Mouse (Mus musculus) cerebellum, postnatal 25 days (tissue): ENCODE results near the gene Cdca3.

Experiments
- DNase-seq, 2 experiments: peaks; one replicate each; pipeline ENCODE4 v3.0.0; 2021; ENCODE audit warnings: mixed read lengths in 2 of 2

Gene Cdca3

DNA sequence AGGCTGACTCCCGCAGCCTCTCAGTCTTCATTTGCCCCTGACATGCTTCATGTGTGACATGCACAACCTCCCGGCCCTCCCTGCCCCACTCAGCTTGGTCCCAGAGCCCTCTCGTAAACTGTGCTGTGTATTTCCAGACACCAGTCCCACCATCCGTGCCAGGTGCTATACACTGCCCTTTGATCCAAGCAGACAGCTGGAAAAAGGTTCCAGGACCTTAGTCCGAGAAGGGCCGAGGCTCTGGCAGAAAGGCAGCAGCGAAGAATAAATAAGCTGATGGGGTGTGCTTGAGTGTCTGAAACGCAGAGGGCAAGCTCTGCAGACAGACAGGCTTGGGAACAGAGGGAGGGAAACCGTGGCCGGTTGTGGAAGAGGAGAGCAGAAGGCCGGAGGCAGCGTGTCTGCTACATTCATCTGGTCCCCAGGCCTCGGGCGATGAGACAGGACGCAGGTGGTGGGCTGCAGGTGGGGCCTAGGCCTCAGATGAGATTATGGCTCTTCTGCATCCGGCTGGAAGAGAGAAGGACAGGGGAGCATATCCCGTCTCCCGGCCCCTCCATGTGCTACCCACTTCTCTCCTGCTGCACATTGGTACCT lies 36.5 kb downstream of the Cdca3 start:
- DNase-seq = peak; percentile 32 to 38

GRCm38 (mm10) chr6:124866560-124866959 lies 37.2 kb downstream of the Cdca3 start:
- no peak for DNase-seq

GRCm38 (mm10) chr6:124874348-124874747 lies 45.0 kb downstream of the Cdca3 start:
- no peak for DNase-seq

DNA sequence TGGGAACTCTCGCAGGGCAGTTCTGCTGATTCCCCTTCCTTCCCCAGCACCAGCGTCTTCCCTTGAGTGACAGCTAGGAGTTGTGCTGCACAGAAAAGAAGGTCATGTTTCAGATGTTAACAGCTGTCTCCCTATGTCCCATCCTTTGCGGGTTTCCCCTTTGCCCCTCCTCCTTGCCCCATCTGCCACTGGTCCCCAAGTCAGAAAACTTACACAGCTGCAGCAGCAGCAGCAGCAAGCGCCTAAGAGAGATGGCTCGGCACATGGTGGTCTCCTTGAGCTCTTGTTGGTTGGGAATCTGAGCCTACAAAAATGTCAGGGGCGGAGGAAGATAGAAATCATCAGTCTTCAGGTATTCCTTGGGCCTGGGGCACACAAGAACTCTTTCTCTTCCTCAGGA lies 50.0 kb downstream of the Cdca3 start:
- no peak for DNase-seq

DNA sequence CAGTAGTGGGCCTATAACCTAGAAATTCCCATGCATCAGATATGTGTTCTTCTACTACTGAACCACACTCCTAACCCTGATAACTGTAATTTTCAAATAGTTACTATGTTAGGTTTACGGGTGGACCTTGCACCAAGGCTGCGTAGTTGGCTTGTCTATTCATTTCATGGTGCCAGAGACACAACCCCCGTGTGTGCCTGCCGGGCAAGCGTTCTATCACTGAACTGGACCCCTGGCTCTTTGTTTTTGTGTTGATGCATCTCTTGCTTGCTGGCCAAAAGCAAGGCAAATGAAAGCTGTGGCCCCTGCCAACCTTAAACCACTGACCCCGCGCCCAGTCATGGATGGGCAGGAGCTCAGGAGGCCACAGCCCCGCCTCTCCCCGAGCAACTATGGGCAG lies 52.5 kb downstream of the Cdca3 start:
- DNase-seq = no peak
